Mouse (Mus musculus) frontal cortex, postnatal 36 days (tissue): ENCODE data around the gene Slc22a14.

ENCODE experiments used
- DNase-seq, 2 experiments: peaks; one replicate each; pipeline ENCODE4 v3.0.0; 2022; ENCODE audit warnings: low spot score in 2 of 2

Slc22a14 gene

GRCm38 (mm10) chr9:119357331-119358057 is 7.9 kb downstream of the Slc22a14 start, which contains the start of gene Xylb:
TSS of gene Xylb (plus strand) at chr9:119357381.
- DNase-seq, result peak; percentile 84 to 89

GRCm38 (mm10) chr9:119355943-119356342 is 9.4 kb downstream of the Slc22a14 start:
- DNase-seq, result no peak

- no peak for DNase-seq
Measured at GRCm38 (mm10) chr9:119353926-119354325, 11.4 kb downstream of the Slc22a14 start.

GRCm38 (mm10) chr9:119352060-119352459 is 13.3 kb downstream of the Slc22a14 start:
- peak; percentile 55 to 65 for DNase-seq

- no peak for DNase-seq
Measured at GRCm38 (mm10) chr9:119350947-119351705, 14.2 kb downstream of the Slc22a14 start.

- no peak for DNase-seq
Measured at GRCm38 (mm10) chr9:119350531-119350930, 14.8 kb downstream of the Slc22a14 start.

GRCm38 (mm10) chr9:119346376-119346775 is 19.0 kb downstream of the Slc22a14 start:
- DNase-seq, result no peak

GRCm38 (mm10) chr9:119342728-119343127 is 22.6 kb downstream of the Slc22a14 start:
- DNase-seq, result no peak

GRCm38 (mm10) chr9:119340909-119341816 is 24.2 kb downstream of the Slc22a14 start, which contains the start of gene Myd88:
TSS of gene Myd88 (minus strand) at chr9:119341411.
- DNase-seq, result peak; percentile 95 to 97

- no peak for DNase-seq
Measured at GRCm38 (mm10) chr9:119340212-119340580, 25.2 kb downstream of the Slc22a14 start.

GRCm38 (mm10) chr9:119339558-119340211 is 25.7 kb downstream of the Slc22a14 start, which contains the start of gene Acaa1a:
TSS of gene Acaa1a (plus strand) at chr9:119339676.
- DNase-seq, result peak; percentile 44 to 50

- no peak for DNase-seq
Measured at GRCm38 (mm10) chr9:119339106-119339505, 26.2 kb downstream of the Slc22a14 start.

GRCm38 (mm10) chr9:119338350-119338749 is 27.0 kb downstream of the Slc22a14 start:
- DNase-seq, result no peak

- no peak for DNase-seq
Measured at GRCm38 (mm10) chr9:119337842-119338241, 27.5 kb downstream of the Slc22a14 start.

GRCm38 (mm10) chr9:119335571-119335970 is 29.8 kb downstream of the Slc22a14 start:
- DNase-seq, result no peak

GRCm38 (mm10) chr9:119334834-119335233 is 30.5 kb downstream of the Slc22a14 start:
- peak; percentile 41 to 55 for DNase-seq

GRCm38 (mm10) chr9:119334324-119334723 is 31.0 kb downstream of the Slc22a14 start:
- peak; percentile 48 for DNase-seq

- DNase-seq, result no peak
Measured at GRCm38 (mm10) chr9:119330186-119330963, 35.0 kb downstream of the Slc22a14 start.

GRCm38 (mm10) chr9:119328488-119328887 is 36.9 kb downstream of the Slc22a14 start:
- DNase-seq, result no peak

GRCm38 (mm10) chr9:119324130-119324529 is 41.2 kb downstream of the Slc22a14 start:
- no peak for DNase-seq
